ENCODE assay signal across 17 mouse cellular contexts in genomic region chr6:106213071-106213470, GRCm38 (mm10).
DNase-seq lines count a peak whose midpoint lies in the region.
"Had no signal": no experiment of that assay in that cellular context is flagged by ENCODE, and none has a peak within 500 bp of the region (broad histone marks: within the 10 kb centered on the region; RNA-seq: fewer than 3 reads in every experiment).

No protein-coding gene starts in this region.

- DNase-seq in left cerebral cortex, adult 18-20 months (ENCODE audit: low spot score in 2 of 2): peak; percentile 13 to 36
- no peak for DNase-seq in left cerebral cortex, postnatal 10 days (ENCODE audit: extremely low spot score in 1 of 2, low spot score in 2 of 2)
- peak; percentile 36 to 59 for DNase-seq in frontal cortex, postnatal 36 days (ENCODE audit: low spot score in 2 of 2)
- DNase-seq in left cerebral cortex, postnatal 36 days (ENCODE audit: low spot score in 2 of 2): peak; percentile 32 to 33
- no peak for DNase-seq in heart, postnatal 4 days
- DNase-seq in gastrocnemius, postnatal 25 days: no peak
- DNase-seq in testis, postnatal 14 days (ENCODE audit: low spot score): no peak
- DNase-seq: adrenal gland, adult 2 months; B cell, adult 2 months; cerebellum, adult 2 months; cerebellum, postnatal 25 days; embryo, embryonic 11 days; gastrocnemius, postnatal 10 days; heart, adult 18-20 months; heart, postnatal 14 days; kidney, postnatal 4 days; lung, adult 18-20 months had no signal

- intact Hi-C loops in left cerebral cortex, postnatal 10 days (cut with DNase I): no loop called here
- intact Hi-C loops in left cerebral cortex, postnatal 36 days (cut with DNase I): no loop called here

Comparison
In these comparisons a context has a peak if more than half of its experiments do, and no peak if none do; other contexts are left out.
1. DNase-seq: peak in left cerebral cortex, adult 18-20 months (2 of 2), frontal cortex, postnatal 36 days (2 of 2) and left cerebral cortex, postnatal 36 days (2 of 2); none in left cerebral cortex, postnatal 10 days (0 of 2), heart, postnatal 4 days (single experiment), gastrocnemius, postnatal 25 days (single experiment) and testis, postnatal 14 days (single experiment).